Mouse (Mus musculus) E14TG2a.4 (cell line): ENCODE measurements around the gene Tsfm.

Experiments used
- H3K27me3 ChIP-seq: 2 replicates; pipeline ENCODE4 v1.6.1; 2014; ENCODE audit warnings: low read length, control low read depth; ENCODE audit not compliant: insufficient read depth
- H3K36me3 ChIP-seq: 2 replicates; pipeline ENCODE4 v1.6.1; 2014; ENCODE audit warnings: low read length, control low read depth; ENCODE audit not compliant: insufficient read depth
- H3K4me1 ChIP-seq: replicated peaks from 2 replicates; pipeline ENCODE4 v1.6.1; 2014; ENCODE audit warnings: low read depth, low read length, control low read depth
- H3K4me3 ChIP-seq: replicated peaks from 2 replicates; pipeline ENCODE4 v1.5.1; 2014; ENCODE audit warnings: mild to moderate bottlenecking, low read length
- H3K9me3 ChIP-seq: 2 replicates; pipeline ENCODE4 v1.6.1; 2014; ENCODE audit warnings: low read length, control low read depth
- CTCF ChIP-seq: conservative IDR thresholded peaks from 2 replicates; pipeline ENCODE4 v1.5.1; 2014; ENCODE audit warnings: low read length
- NANOG ChIP-seq: IDR thresholded peaks from 2 replicates; pipeline ENCODE4 v1.6.1; 2014; ENCODE audit warnings: borderline replicate concordance, low read length, mixed read lengths
- POU5F1 ChIP-seq: IDR thresholded peaks from 2 replicates; pipeline ENCODE4 v1.6.1; 2014; ENCODE audit warnings: low read length, borderline replicate concordance

Gene Tsfm

DNA sequence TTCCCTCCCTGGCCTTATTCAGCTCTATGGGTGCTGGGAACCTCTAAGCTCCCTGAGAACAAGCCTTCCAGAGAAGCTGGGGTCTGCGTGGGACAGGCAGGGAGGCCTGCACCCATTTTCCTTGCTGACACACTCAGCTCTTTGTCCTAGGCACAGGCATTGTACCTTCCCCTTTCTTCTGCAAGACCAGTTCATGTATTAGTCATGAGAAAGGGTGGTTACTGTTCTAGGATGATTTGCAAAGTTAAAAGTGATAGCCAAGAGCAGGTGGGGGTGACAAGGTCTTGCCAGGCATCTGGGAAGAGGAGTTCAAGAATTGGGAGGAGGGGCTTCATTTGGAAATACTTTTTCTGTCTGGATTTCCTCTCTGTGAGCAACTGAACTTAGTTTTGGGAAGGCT is 28.6 kb downstream of the Tsfm start:
- Histone ChIP-seq H3K36me3 (peaks cover 31% of the 10 kb centered on the region), H3K9me3 (no peaks in the 10 kb centered on the region), H3K4me3 (no peak overlapping the region), H3K4me1 (peaks cover 39% of the 10 kb centered on the region), H3K27me3 (peaks cover 18% of the 10 kb centered on the region)
- no peak for TF ChIP-seq CTCF
- no peak for TF ChIP-seq POU5F1
- TF ChIP-seq NANOG: no peak

DNA sequence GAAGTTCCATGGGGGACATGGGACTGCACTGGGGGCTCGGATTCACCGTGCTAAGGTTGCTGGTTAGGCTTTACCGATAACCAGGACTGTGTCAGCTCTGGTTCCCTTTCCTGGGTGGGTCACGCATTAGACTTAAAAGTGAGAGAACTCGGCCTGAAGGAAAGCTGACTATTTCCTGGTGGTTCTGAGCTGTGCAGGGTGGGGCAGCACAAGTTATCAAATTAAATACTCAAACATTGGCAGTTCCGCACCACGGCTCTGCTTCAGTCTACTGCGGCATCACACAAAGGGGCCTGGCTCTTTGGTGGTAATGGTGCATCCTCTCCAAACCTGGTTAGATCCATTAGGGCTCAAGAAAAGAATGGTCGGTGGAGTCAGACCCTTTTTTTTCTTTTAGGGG is 29.3 kb downstream of the Tsfm start:
- TF ChIP-seq CTCF (no peak), POU5F1 (no peak), NANOG (no peak)
- H3K27me3 ChIP-seq: peaks cover 11% of the 10 kb centered on the region; the same call in 1 of the 2 replicates

DNA sequence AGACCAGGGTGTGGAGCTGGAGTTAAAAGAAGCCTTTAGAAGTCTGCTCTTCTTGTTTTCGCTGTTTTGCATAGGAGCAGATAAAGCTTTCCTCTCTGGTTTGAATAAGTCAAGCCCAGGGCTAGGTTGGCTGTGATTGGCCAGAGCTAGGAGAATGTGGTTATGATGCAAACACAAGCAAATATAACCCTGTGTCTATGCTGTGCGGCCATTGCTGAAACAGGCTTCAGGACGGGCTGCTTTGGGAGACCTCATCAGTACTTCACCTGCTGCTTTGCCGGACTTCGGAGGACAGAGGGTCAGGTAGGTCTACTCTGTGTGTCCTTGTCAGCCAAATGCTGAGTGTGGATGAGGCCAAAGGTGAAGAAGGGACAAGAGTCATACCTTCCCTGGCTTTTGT is 30.1 kb downstream of the Tsfm start, which contains the start of gene Avil:
Gene Avil, plus strand, starts transcription at position 181 of the 400 bp plus-strand sequence.
- no peak within 1 kb of the TSS for H3K4me3 ChIP-seq
- H3K4me1 ChIP-seq: peaks cover 33% of the 10 kb centered on the region
- H3K36me3 ChIP-seq: peaks cover 40% of the 10 kb centered on the region
- peaks cover 5% of the 10 kb centered on the region; the same call in 1 of the 2 replicates for H3K27me3 ChIP-seq
- no peaks in the 10 kb centered on the region for H3K9me3 ChIP-seq
- TF ChIP-seq POU5F1 (no peak), CTCF (no peak), NANOG (no peak)

More for the DNA sequence above, 29.3 kb downstream of the Tsfm start:
- H3K4me1 ChIP-seq: peaks cover 33% of the 10 kb centered on the region
- H3K36me3 ChIP-seq: peaks cover 32% of the 10 kb centered on the region
- H3K9me3 ChIP-seq: no peaks in the 10 kb centered on the region
- no peak overlapping the region for H3K4me3 ChIP-seq

DNA sequence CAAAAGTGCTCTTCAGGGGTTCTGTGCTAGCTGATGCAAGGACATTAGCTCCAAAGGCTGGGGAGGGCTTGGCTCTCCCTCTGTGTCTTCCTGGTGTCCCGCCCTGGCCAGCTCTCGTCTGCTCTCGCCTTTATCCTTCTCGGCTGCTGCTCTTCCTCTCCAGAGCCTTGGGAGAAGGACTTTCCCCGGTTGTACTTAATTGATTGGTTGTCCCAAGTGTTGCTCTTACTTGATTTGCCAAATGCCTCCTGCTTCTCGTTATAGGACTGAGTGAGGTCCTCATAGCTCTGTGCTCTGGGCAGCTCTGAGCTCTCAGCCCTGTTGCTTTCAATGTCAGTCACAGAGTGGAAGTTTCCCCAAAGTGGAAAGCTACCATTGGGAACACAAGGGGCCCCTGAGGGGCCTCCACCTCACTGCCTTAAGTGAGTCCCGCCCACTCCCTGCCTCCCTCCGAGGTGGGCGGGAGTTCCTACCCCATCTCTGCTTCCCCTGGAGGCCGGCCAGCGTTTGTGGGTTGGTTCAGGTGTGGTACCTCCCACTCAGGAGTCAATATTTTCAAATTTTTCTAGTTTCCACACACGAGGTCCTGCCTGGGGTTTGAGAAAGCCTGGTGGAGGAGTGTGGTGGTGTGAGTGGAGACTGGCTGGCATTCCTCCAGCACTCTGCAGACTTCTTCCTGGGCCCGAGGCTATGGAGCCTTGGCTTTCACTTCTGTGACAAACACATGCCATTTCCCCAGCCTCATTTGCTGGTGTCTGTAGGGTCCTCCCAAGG is 33.1 kb downstream of the Tsfm start:
- no peaks in the 10 kb centered on the region for H3K27me3 ChIP-seq
- H3K9me3 ChIP-seq: no peaks in the 10 kb centered on the region
- peaks cover 61% of the 10 kb centered on the region for H3K4me1 ChIP-seq
- peaks cover 70% of the 10 kb centered on the region for H3K36me3 ChIP-seq
- no peak overlapping the region for H3K4me3 ChIP-seq
- no peak for TF ChIP-seq POU5F1
- no peak for TF ChIP-seq CTCF
- TF ChIP-seq NANOG: no peak

DNA sequence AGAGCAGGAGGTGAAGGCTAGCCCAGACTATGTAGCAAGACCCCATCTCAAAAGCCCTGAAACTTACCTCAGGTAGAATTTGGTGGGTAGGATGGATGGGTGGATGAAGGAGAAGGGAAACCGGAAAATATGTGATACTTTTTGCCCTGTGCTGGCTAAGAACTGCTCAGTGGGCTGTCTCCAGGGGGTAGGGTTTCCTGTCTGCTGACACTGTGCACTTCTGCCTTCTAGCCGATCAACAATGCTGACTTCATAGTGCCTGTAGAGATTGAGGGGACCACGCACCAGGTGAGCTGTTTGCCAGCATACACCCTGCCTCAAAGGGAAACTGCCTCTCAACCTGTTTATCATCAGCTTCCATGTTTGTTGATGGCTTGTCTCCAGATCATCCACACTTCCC is 37.0 kb downstream of the Tsfm start:
- TF ChIP-seq NANOG (no peak), POU5F1 (no peak)

DNA sequence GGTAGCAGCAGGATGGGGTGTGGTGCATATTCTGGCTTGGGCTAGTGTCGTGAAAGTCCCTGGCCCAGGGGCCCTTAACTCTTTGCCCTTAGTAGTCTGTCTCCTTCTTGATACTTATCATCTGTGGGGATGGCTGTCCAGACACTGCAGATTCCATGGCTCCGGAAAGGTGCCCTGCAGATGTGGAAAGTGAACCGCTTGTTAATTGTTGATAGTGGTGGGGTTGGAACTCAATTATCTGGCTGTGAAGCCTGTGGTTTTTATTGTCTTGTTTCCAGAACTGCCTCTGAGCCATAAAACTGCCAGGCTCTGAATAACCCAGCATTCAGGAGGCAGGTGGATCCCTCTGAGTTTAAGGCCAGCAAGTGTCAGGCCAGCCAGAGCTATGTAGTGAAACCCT is 39.0 kb downstream of the Tsfm start:
- H3K36me3 ChIP-seq: peaks cover 58% of the 10 kb centered on the region
- no peaks in the 10 kb centered on the region for H3K27me3 ChIP-seq
- H3K4me1 ChIP-seq: peaks cover 87% of the 10 kb centered on the region
- TF ChIP-seq NANOG (no peak), CTCF (no peak), POU5F1 (no peak)
- H3K9me3 ChIP-seq: no peaks in the 10 kb centered on the region
- H3K4me3 ChIP-seq: no peak overlapping the region

More for the DNA sequence above, 37.0 kb downstream of the Tsfm start:
- peaks cover 74% of the 10 kb centered on the region for H3K36me3 ChIP-seq
- H3K9me3 ChIP-seq: no peaks in the 10 kb centered on the region
- H3K4me1 ChIP-seq: peaks cover 83% of the 10 kb centered on the region
- H3K27me3 ChIP-seq: no peaks in the 10 kb centered on the region
- H3K4me3 ChIP-seq: no peak overlapping the region

DNA sequence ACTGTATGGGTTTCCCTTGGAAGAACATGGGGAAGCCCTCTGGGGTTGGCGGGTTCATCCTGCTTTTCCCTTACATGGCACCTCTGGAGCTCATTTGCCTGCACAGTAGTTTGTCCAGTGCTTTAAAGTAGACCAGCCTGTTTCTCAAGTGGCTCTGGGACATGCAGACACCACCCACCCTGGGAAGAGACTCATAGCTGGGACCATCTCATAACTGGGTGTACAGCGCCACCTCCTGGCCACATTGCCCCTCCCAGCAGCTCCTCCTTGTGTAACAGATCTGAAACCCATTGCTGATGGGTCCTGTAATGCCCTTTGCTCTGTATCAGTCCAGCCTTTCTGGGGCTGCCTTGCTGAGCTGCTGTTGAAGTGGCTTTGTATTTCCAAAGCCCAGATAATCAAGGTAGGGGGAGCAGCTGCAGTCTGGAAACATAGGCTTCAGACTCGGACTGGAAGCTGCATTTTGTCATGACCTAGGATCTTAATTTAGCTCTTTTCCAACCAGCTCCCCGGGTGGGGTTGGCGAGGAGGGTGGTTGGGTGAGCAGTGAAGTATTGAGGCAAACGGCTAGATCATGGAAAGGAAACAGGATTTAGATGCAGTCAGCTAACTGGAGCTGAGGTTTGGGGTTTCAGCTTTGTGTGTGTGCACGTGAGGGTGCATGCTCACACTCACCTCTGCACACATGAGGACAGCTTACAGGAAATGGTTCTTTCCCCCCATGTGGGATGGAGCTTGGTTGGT is 40.2 kb downstream of the Tsfm start:
- TF ChIP-seq NANOG (no peak), CTCF (peak; percentile 85)
- H3K36me3 ChIP-seq: peaks cover 58% of the 10 kb centered on the region
- peaks cover 97% of the 10 kb centered on the region for H3K4me1 ChIP-seq
- H3K9me3 ChIP-seq: no peaks in the 10 kb centered on the region
- no peaks in the 10 kb centered on the region for H3K27me3 ChIP-seq
- no peak overlapping the region for H3K4me3 ChIP-seq

DNA sequence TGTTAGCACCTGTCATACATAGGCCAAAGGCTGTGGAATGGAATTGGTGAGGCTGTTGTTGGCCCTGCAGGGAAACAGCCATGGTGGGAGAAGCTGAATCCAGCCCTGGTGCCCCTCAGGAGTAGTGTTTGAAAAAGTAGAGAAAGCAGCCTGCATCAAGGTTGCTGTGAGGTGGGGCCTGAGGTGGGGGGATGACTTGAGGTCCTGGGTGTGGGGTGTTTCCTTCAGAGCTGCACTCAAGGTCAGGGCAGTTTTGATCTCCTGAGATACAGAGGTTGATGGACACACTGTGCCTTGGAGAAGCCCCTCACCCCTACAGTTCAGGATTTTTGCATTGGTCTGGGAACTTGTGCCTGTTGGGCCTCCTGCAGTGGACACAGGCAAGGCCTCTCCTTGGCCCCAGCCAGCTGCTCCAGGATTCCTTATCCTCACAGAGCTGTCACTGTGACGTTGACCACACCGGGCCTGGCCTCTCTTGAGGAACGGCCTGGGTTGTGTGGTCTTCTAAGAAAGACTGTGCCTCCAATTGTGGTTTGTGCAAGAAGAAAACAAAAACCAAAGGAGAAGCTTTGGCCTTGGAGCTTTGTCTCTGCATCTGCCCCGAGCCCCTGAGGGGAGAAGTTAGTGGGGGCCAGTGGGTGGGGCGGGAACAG is 42.0 kb downstream of the Tsfm start:
- TF ChIP-seq NANOG (no peak), POU5F1 (no peak), CTCF (no peak)
- Histone ChIP-seq H3K36me3 (peaks cover 51% of the 10 kb centered on the region), H3K4me3 (peak overlapping the region; percentile 62), H3K27me3 (no peaks in the 10 kb centered on the region), H3K9me3 (no peaks in the 10 kb centered on the region), H3K4me1 (peaks cover 98% of the 10 kb centered on the region)
